Mouse (Mus musculus) embryonic facial prominence, embryonic 14.5 days (tissue): ENCODE results near the gene Grb10. TPM values are rescaled to one million over a fixed set of nuclear protein-coding genes. Genes with fewer than 3 reads are reported as not detected.

Experiments
- ATAC-seq: fragments of 200-750 bp; cut with Nextera tagmentation; 2 replicates; pipeline ENCODE4 v1.8.0; 2017; ENCODE audit warnings: low read depth, moderate number of reproducible peaks, moderate TSS enrichment
- DNase-seq: peaks from one replicate; pipeline ENCODE4 v3.0.0-alpha.2; 2015; ENCODE audit warnings: low spot score
- H3K27ac ChIP-seq: fragments of 300-500 bp; sonication (generic); replicated peaks from 2 replicates; pipeline ENCODE4 v1.5.1; 2014; ENCODE audit warnings: low read depth, mild to moderate bottlenecking, low read length, moderate library complexity
- H3K27me3 ChIP-seq: fragments of 300-500 bp; sonication (generic); replicated peaks from 2 replicates; pipeline ENCODE4 v1.6.1; 2014; ENCODE audit warnings: low read length; ENCODE audit not compliant: control insufficient read depth, insufficient read depth
- H3K36me3 ChIP-seq: fragments of 300-500 bp; sonication (generic); 2 replicates; pipeline ENCODE4 v1.6.1; 2014; ENCODE audit warnings: low read length, mixed read lengths; ENCODE audit not compliant: control insufficient read depth, insufficient read depth
- H3K4me1 ChIP-seq: fragments of 300-500 bp; sonication (generic); 2 replicates; pipeline ENCODE4 v1.6.1; 2014; ENCODE audit warnings: antibody characterized with exemption, low read length; ENCODE audit not compliant: control insufficient read depth, insufficient read depth
- H3K4me2 ChIP-seq: fragments of 300-500 bp; sonication (generic); 2 replicates; pipeline ENCODE4 v1.6.1; 2014; ENCODE audit warnings: low read depth, mild to moderate bottlenecking, low read length, moderate library complexity, mixed read lengths
- H3K4me3 ChIP-seq: fragments of 300-500 bp; sonication (generic); 2 replicates; pipeline ENCODE4 v1.5.1; 2014; ENCODE audit warnings: low read depth, mild to moderate bottlenecking, low read length
- H3K9ac ChIP-seq: fragments of 300-500 bp; sonication (generic); 2 replicates; pipeline ENCODE4 v1.6.1; 2014; ENCODE audit warnings: low read depth, mild to moderate bottlenecking, low read length, moderate library complexity, mixed read lengths
- H3K9me3 ChIP-seq: fragments of 300-500 bp; sonication (generic); 2 replicates; pipeline ENCODE4 v1.6.1; 2016; ENCODE audit warnings: low read length; ENCODE audit not compliant: control insufficient read depth
- WGBS: fragments of 180-500 bp; shearing (Covaris S2); extraction: QIAGEN DNeasy Blood & Tissue Kit; methylation state at CpG from one replicate; pipeline ENCODE4 v1.1.7; 2014; 5-methylcytosine and 5-hydroxymethylcytosine counted together
- polyA plus RNA-seq: library from polyadenylated mRNA; unstranded; fragments of >200 nt; fragmentation: Nextera tagmentation; extraction: Ambion mirVana; gene quantifications from 2 replicates; pipeline ENCODE4 v1.2.1, GENCODE M21; 2014

The Grb10 gene
- polyA plus RNA-seq, 1 experiment from 2014 or later = 250 TPM

- 81% methylated on average over 2 of the region's 2 CpGs for WGBS
- H3K4me3 ChIP-seq = no peak overlapping the region
- H3K9ac ChIP-seq = no peak overlapping the region
- H3K4me1 ChIP-seq = no peaks in the 10 kb centered on the region
- no peaks in the 10 kb centered on the region for H3K27me3 ChIP-seq
- H3K9me3 ChIP-seq = 0 out of 2 replicates have a peak, but pooled peaks cover 4% of the 10 kb centered on the region
- no peaks in the 10 kb centered on the region for H3K36me3 ChIP-seq
- DNase-seq (no peak), ATAC-seq (no peak)
- H3K4me2 ChIP-seq = no peak overlapping the region
- H3K27ac ChIP-seq = no peak overlapping the region
Observed at GRCm38 (mm10) chr11:11895479-11895878, 143.0 kb downstream of the Grb10 start.

GRCm38 (mm10) chr11:11893769-11894168 is 144.7 kb downstream of the Grb10 start:
- no peak overlapping the region for H3K4me3 ChIP-seq
- ATAC-seq (no peak), DNase-seq (no peak)
- 0 out of 2 replicates have a peak, but pooled peaks cover 4% of the 10 kb centered on the region for H3K9me3 ChIP-seq
- peak overlapping the region; percentile 44; the same call in 1 of the 2 replicates for H3K27ac ChIP-seq
- H3K9ac ChIP-seq = no peak overlapping the region
- no peaks in the 10 kb centered on the region for H3K36me3 ChIP-seq
- 54% methylated on average over 1 of the region's 1 CpGs for WGBS
- no peaks in the 10 kb centered on the region for H3K4me1 ChIP-seq
- no peaks in the 10 kb centered on the region for H3K27me3 ChIP-seq
- no peak overlapping the region for H3K4me2 ChIP-seq

GRCm38 (mm10) chr11:11892993-11893602 is 145.4 kb downstream of the Grb10 start:
- H3K27me3 ChIP-seq = no peaks in the 10 kb centered on the region
- no peaks in the 10 kb centered on the region for H3K36me3 ChIP-seq
- H3K4me3 ChIP-seq = no peak overlapping the region
- no peak overlapping the region for H3K9ac ChIP-seq
- ATAC-seq = peak; percentile 44; the same call in 1 of the 2 replicates
- no peak overlapping the region for H3K27ac ChIP-seq
- WGBS = 48% methylated on average over 10 of the region's 10 CpGs
- peak; percentile 59 for DNase-seq
- no peak overlapping the region for H3K4me2 ChIP-seq
- no peaks in the 10 kb centered on the region for H3K4me1 ChIP-seq
- H3K9me3 ChIP-seq = 0 out of 2 replicates have a peak, but pooled peaks cover 4% of the 10 kb centered on the region

- no peak for ATAC-seq
- Histone ChIP-seq H3K27ac (no peak overlapping the region), H3K27me3 (no peaks in the 10 kb centered on the region), H3K9ac (no peak overlapping the region), H3K4me1 (peaks cover 2% of the 10 kb centered on the region; the same call in 1 of the 2 replicates), H3K36me3 (no peaks in the 10 kb centered on the region), H3K9me3 (0 out of 2 replicates have a peak, but pooled peaks cover 4% of the 10 kb centered on the region), H3K4me2 (no peak overlapping the region), H3K4me3 (no peak overlapping the region)
- DNase-seq = no peak
Observed at GRCm38 (mm10) chr11:11891832-11892231, 146.7 kb downstream of the Grb10 start.

GRCm38 (mm10) chr11:11890139-11890741 is 148.2 kb downstream of the Grb10 start:
- ATAC-seq = no peak
- no peak overlapping the region for H3K4me2 ChIP-seq
- H3K4me3 ChIP-seq = no peak overlapping the region
- peaks cover 13% of the 10 kb centered on the region; the same call in 1 of the 2 replicates for H3K4me1 ChIP-seq
- 0 out of 2 replicates have a peak, but pooled peaks cover 4% of the 10 kb centered on the region for H3K9me3 ChIP-seq
- 73% methylated on average over 10 of the region's 10 CpGs for WGBS
- H3K27me3 ChIP-seq = no peaks in the 10 kb centered on the region
- H3K27ac ChIP-seq = no peak overlapping the region
- H3K36me3 ChIP-seq = no peaks in the 10 kb centered on the region
- DNase-seq = no peak
- H3K9ac ChIP-seq = no peak overlapping the region

- H3K4me2 ChIP-seq = no peak overlapping the region
- H3K4me3 ChIP-seq = no peak overlapping the region
- DNase-seq = no peak
- ATAC-seq = no peak
- H3K27me3 ChIP-seq = no peaks in the 10 kb centered on the region
- no peak overlapping the region for H3K9ac ChIP-seq
- 71% methylated on average over 3 of the region's 3 CpGs for WGBS
- H3K27ac ChIP-seq = no peak overlapping the region
- H3K4me1 ChIP-seq = peaks cover 24% of the 10 kb centered on the region
- H3K36me3 ChIP-seq = no peaks in the 10 kb centered on the region
- H3K9me3 ChIP-seq = 0 out of 2 replicates have a peak, but pooled peaks cover 4% of the 10 kb centered on the region
Observed at GRCm38 (mm10) chr11:11888727-11889126, 149.8 kb downstream of the Grb10 start.

- Histone ChIP-seq H3K27me3 (no peaks in the 10 kb centered on the region), H3K4me2 (no peak overlapping the region), H3K27ac (no peak overlapping the region), H3K4me1 (peaks cover 24% of the 10 kb centered on the region), H3K9me3 (0 out of 2 replicates have a peak, but pooled peaks cover 4% of the 10 kb centered on the region), H3K9ac (no peak overlapping the region), H3K36me3 (no peaks in the 10 kb centered on the region), H3K4me3 (no peak overlapping the region)
- no peak for DNase-seq
- ATAC-seq = no peak
- WGBS = 77% methylated on average over 3 of the region's 3 CpGs
Observed at GRCm38 (mm10) chr11:11888051-11888450, 150.4 kb downstream of the Grb10 start.

GRCm38 (mm10) chr11:11886403-11886998 is 152.0 kb downstream of the Grb10 start:
- no peaks in the 10 kb centered on the region for H3K36me3 ChIP-seq
- WGBS = 44% methylated on average over 4 of the region's 4 CpGs
- H3K9me3 ChIP-seq = 0 out of 2 replicates have a peak, but pooled peaks cover 4% of the 10 kb centered on the region
- H3K4me3 ChIP-seq = no peak overlapping the region
- ATAC-seq (no peak), DNase-seq (no peak)
- peaks cover 32% of the 10 kb centered on the region for H3K4me1 ChIP-seq
- no peaks in the 10 kb centered on the region for H3K27me3 ChIP-seq
- H3K27ac ChIP-seq = peak overlapping the region; percentile 49
- no peak overlapping the region for H3K9ac ChIP-seq
- H3K4me2 ChIP-seq = no peak overlapping the region
